Mouse (Mus musculus) liver, postnatal 0 days (tissue): ENCODE measurements around the gene Banf2. TPM values are rescaled to one million over a fixed set of nuclear protein-coding genes. Genes with fewer than 3 reads are reported as not detected.

ENCODE experiments used
- ATAC-seq: fragments of 200-750 bp; cut with Nextera tagmentation; 2 replicates; pipeline ENCODE4 v1.8.0; 2017; ENCODE audit warnings: mild to moderate bottlenecking, moderate library complexity
- DNase-seq: peaks from one replicate; pipeline ENCODE4 v3.0.0-alpha.2; 2016
- H3K27ac ChIP-seq: fragments of 300-500 bp; sonication (generic); 2 replicates; pipeline ENCODE4 v1.5.1; 2014; ENCODE audit warnings: antibody characterized with exemption, moderate library complexity, mild to moderate bottlenecking, low read depth
- H3K27me3 ChIP-seq: fragments of 300-500 bp; sonication (generic); 2 replicates; pipeline ENCODE4 v1.6.1; 2014; ENCODE audit warnings: low read length, control low read depth, mixed read lengths; ENCODE audit not compliant: insufficient read depth
- H3K36me3 ChIP-seq: fragments of 300-500 bp; sonication (generic); replicated peaks from 2 replicates; pipeline ENCODE4 v1.6.1; 2014; ENCODE audit warnings: mild to moderate bottlenecking, control low read depth, low read length, moderate library complexity, mixed read lengths; ENCODE audit not compliant: insufficient read depth
- H3K4me1 ChIP-seq: fragments of 300-500 bp; sonication (generic); 2 replicates; pipeline ENCODE4 v1.6.1; 2014; ENCODE audit warnings: antibody characterized with exemption, mild to moderate bottlenecking, control low read depth; ENCODE audit not compliant: insufficient read depth
- H3K4me2 ChIP-seq: fragments of 300-500 bp; sonication (generic); 2 replicates; pipeline ENCODE4 v1.6.1; 2014; ENCODE audit warnings: low read depth, mild to moderate bottlenecking, low read length, moderate library complexity, mixed read lengths
- H3K4me3 ChIP-seq: fragments of 300-500 bp; sonication (generic); 2 replicates; pipeline ENCODE4 v1.5.1; 2014; ENCODE audit warnings: low read depth, low read length
- H3K9ac ChIP-seq: fragments of 300-500 bp; sonication (generic); replicated peaks from 2 replicates; pipeline ENCODE4 v1.6.1; 2014; ENCODE audit warnings: mild to moderate bottlenecking, moderate library complexity
- H3K9me3 ChIP-seq: fragments of 300-500 bp; sonication (generic); 2 replicates; pipeline ENCODE4 v1.6.1; 2016; ENCODE audit warnings: mild to moderate bottlenecking, control low read depth, low read length, mixed read lengths
- CTCF ChIP-seq: sonication (generic); IDR thresholded peaks from 2 replicates; pipeline ENCODE4 v1.5.1; 2016; ENCODE audit warnings: antibody characterized with exemption, low read depth
- EP300 ChIP-seq: IDR thresholded peaks from 2 replicates; pipeline ENCODE4 v1.6.1; 2016; ENCODE audit warnings: antibody characterized with exemption, low read depth, mild to moderate bottlenecking
- WGBS: fragments of 180-500 bp; shearing (Covaris S2); extraction: QIAGEN DNeasy Blood & Tissue Kit; methylation state at CpG from one replicate; pipeline ENCODE4 v1.1.7; 2014; ENCODE audit not compliant: insufficient replicate concordance; 5-methylcytosine and 5-hydroxymethylcytosine counted together
- polyA plus RNA-seq: library from polyadenylated mRNA; unstranded; fragments of >200 nt; fragmentation: Nextera tagmentation; extraction: Ambion mirVana; gene quantifications from 2 replicates; pipeline ENCODE4 v1.2.1, GENCODE M21; 2015

Banf2 gene
- polyA plus RNA-seq, 1 experiment from 2014 or later, result not detected

- Histone ChIP-seq H3K27ac (no peak overlapping the region), H3K4me2 (no peak overlapping the region), H3K9me3 (no peaks in the 10 kb centered on the region), H3K27me3 (no peaks in the 10 kb centered on the region), H3K4me3 (no peak overlapping the region), H3K4me1 (peaks cover 29% of the 10 kb centered on the region), H3K9ac (no peak overlapping the region), H3K36me3 (no peaks in the 10 kb centered on the region)
- TF ChIP-seq CTCF, result no peak
- no peak for TF ChIP-seq EP300
- WGBS, result 86% methylated on average over 9 of the region's 9 CpGs
- no peak for ATAC-seq
- DNase-seq, result no peak
Observed at GRCm38 (mm10) chr2:144015861-144016260, 17.0 kb upstream of the Banf2 start.

- no peak for DNase-seq
- 48% methylated on average over 2 of the region's 2 CpGs for WGBS
- Histone ChIP-seq H3K9ac (no peak overlapping the region), H3K27ac (no peak overlapping the region), H3K4me1 (peaks cover 5% of the 10 kb centered on the region; the same call in 1 of the 2 replicates), H3K4me2 (no peak overlapping the region), H3K36me3 (no peaks in the 10 kb centered on the region), H3K27me3 (no peaks in the 10 kb centered on the region), H3K9me3 (no peaks in the 10 kb centered on the region), H3K4me3 (no peak overlapping the region)
- no peak for ATAC-seq
- TF ChIP-seq CTCF, result no peak
- TF ChIP-seq EP300, result no peak
Observed at GRCm38 (mm10) chr2:144019971-144020370, 12.9 kb upstream of the Banf2 start.

GRCm38 (mm10) chr2:144022441-144022840 is 10.4 kb upstream of the Banf2 start:
- Histone ChIP-seq H3K27ac (no peak overlapping the region), H3K27me3 (no peaks in the 10 kb centered on the region), H3K36me3 (no peaks in the 10 kb centered on the region), H3K9me3 (no peaks in the 10 kb centered on the region), H3K4me2 (no peak overlapping the region), H3K4me1 (peaks cover 5% of the 10 kb centered on the region; the same call in 1 of the 2 replicates), H3K9ac (no peak overlapping the region), H3K4me3 (no peak overlapping the region)
- no peak for TF ChIP-seq CTCF
- no peak for TF ChIP-seq EP300
- DNase-seq (no peak), ATAC-seq (no peak)
- WGBS, result 80% methylated on average over 3 of the region's 3 CpGs

GRCm38 (mm10) chr2:144025361-144025760 is 7.5 kb upstream of the Banf2 start:
- no peak for ATAC-seq

GRCm38 (mm10) chr2:144026456-144026855 is 6.4 kb upstream of the Banf2 start:
- Histone ChIP-seq H3K27ac (no peak overlapping the region), H3K36me3 (no peaks in the 10 kb centered on the region), H3K9me3 (no peaks in the 10 kb centered on the region), H3K4me1 (no peaks in the 10 kb centered on the region), H3K9ac (no peak overlapping the region), H3K4me2 (no peak overlapping the region), H3K4me3 (no peak overlapping the region), H3K27me3 (no peaks in the 10 kb centered on the region)
- no peak for ATAC-seq
- no peak for TF ChIP-seq CTCF
- no peak for TF ChIP-seq EP300
- no peak for DNase-seq
- WGBS, result 52% methylated on average over 4 of the region's 4 CpGs

More at GRCm38 (mm10) chr2:144025361-144025760, 7.5 kb upstream of the Banf2 start:
- Histone ChIP-seq H3K4me2 (no peak overlapping the region), H3K4me1 (no peaks in the 10 kb centered on the region; the same call in 1 of the 2 replicates), H3K36me3 (no peaks in the 10 kb centered on the region), H3K9me3 (no peaks in the 10 kb centered on the region), H3K9ac (no peak overlapping the region), H3K4me3 (no peak overlapping the region), H3K27me3 (no peaks in the 10 kb centered on the region), H3K27ac (no peak overlapping the region)
- TF ChIP-seq EP300, result no peak
- 76% methylated on average over 9 of the region's 9 CpGs for WGBS
- no peak for DNase-seq

- WGBS, result 81% methylated on average over 7 of the region's 7 CpGs
- no peaks in the 10 kb centered on the region for H3K36me3 ChIP-seq
- no peaks in the 10 kb centered on the region for H3K27me3 ChIP-seq
- TF ChIP-seq EP300 (no peak), CTCF (no peak)
- no peak overlapping the region for H3K4me3 ChIP-seq
- no peak overlapping the region for H3K9ac ChIP-seq
- no peaks in the 10 kb centered on the region for H3K9me3 ChIP-seq
- ATAC-seq, result no peak
- no peak for DNase-seq
- H3K27ac ChIP-seq, result no peak overlapping the region
- H3K4me2 ChIP-seq, result no peak overlapping the region
- H3K4me1 ChIP-seq, result no peaks in the 10 kb centered on the region
Observed at GRCm38 (mm10) chr2:144030791-144031190, 2.1 kb upstream of the Banf2 start.

GRCm38 (mm10) chr2:144044726-144045125 is 11.9 kb downstream of the Banf2 start:
- Histone ChIP-seq H3K4me1 (no peaks in the 10 kb centered on the region), H3K9ac (no peak overlapping the region), H3K9me3 (peaks cover 7% of the 10 kb centered on the region), H3K36me3 (no peaks in the 10 kb centered on the region), H3K27ac (no peak overlapping the region), H3K27me3 (no peaks in the 10 kb centered on the region), H3K4me3 (no peak overlapping the region), H3K4me2 (no peak overlapping the region)
- ATAC-seq, result no peak
- WGBS, result 72% methylated on average over 6 of the region's 6 CpGs
- TF ChIP-seq EP300, result no peak
- no peak for TF ChIP-seq CTCF
- no peak for DNase-seq
